Mouse (Mus musculus) cerebellum, adult 8-10 months (tissue): ENCODE data around the gene Pxmp2.

ENCODE experiments used
- DNase-seq: peaks from one replicate; pipeline ENCODE4 v3.0.0; 2022

The Pxmp2 gene

GRCm38 (mm10) chr5:110230401-110230779 lies 55.6 kb downstream of the Pxmp2 start:
- no peak for DNase-seq

DNA sequence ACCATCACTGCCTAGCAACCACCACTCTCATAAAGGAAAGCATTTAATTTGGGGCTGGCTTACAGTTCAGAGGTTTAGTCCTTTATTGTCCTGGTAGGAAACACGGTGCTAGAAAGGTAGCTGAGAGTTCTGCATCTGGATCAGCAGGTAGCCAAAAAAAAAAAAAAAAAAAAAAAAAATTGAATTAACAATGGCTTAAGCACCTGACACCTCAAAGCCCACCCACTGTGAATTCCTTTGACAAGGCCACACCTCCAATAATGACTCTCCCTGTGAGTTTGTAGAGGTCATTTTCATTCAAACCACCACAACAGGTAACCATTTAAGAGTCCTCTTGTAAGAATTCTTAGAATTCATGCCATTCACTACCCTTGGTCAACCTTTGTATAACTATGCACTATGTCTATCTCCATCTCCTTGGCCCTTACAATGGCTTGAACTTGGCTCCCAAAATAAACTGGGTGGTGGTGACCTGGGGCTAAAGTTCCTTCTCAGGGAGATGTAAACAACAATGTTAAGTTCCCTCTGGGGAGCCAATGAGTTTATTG lies 58.6 kb downstream of the Pxmp2 start:
- no peak for DNase-seq

DNA sequence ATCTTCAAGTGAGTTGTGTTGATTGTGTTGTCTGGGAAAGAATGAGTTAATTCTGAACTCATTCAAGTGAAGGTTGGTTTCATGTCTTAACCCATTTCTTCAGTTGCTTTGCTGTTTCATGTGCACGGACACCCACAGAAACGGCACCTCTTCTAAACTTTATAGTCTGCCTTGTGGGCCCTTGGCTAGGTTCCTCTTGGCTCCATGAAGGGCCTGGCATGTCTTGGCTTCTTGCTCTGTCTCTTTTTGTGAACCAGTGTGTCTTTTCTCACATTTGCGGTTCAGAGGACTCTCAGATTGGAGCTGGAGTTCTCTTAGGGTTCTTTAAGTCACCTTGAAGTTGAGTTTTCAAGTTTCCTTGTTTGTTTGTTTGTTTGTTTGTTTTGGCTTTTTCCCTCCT lies 60.9 kb downstream of the Pxmp2 start:
- DNase-seq: no peak
